Mouse (Mus musculus): ENCODE results near the gene Oaz2.

The Oaz2 gene

DNA sequence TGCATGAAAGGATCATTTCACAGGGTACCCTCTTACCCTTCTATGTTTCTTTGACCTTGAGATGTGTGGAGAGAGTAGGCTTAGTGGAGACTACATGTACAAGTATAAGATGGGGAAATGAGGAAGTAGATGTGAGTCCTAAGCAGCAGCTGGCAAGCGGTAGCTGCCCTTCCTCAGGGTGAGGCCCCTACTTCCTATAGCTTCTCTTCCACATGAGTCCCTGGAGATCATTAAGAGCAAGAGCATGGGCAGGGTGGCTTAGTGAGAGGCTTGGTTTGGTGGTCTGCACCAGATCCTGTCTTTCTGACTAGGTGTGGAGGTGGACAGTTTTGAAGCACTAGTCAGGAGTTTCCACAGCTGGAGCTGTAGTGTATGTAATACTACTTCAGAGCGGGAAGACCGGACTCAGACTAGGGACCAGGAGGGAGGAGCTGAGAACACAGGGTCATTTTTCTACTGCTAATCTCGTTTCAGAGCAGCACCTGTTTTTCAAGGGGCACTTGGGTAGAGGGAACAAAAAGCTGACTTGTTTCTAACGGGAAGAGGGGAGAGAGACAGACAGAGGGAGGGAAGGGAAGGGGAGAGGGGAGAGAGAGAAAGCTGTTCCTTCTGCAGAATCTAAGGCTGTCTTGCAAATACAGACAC lies 25.3 kb downstream of the Oaz2 start:
- DNase-seq (ENCODE audit: low read depth): no peak

DNA sequence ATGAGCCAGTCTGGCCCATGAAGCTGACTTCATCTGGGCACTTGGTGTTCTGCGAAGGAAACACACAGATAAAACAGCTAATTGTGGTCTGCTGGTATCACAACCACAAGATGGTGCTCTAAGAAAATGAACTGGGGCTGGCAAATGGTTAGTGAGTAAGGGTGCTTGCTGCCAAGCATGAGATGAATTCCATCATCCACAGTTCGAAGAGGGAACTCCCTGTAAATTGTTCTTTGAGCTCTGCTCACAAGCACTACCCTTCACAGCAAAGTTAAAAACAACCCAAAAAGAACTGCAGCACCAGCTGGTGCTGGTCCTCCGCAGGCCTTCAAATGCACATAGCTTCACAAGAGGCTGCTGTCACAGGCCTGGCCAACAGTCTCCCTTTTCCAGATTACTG lies 27.8 kb downstream of the Oaz2 start:
- no peak for DNase-seq (ENCODE audit: low read depth)

DNA sequence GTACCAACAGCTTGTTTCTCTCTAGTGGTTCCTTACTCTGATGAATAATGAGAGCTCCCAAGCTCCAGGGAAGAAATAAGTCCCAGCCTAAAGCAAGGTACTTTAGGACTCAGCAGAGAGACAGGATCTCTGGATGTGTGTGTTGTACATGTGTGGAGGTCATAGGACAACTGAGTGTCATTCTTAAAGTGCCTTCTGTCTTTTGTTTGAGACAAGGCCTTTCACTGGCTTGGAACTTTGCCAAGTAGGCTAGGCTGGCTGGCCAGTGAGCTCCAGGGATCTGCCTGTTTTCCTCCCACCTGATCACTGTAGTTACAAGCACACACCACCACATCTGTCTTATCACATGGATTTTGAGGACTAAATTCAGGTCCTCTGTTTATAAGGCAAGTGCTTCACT lies 28.5 kb downstream of the Oaz2 start:
- DNase-seq (ENCODE audit: low read depth): no peak

DNA sequence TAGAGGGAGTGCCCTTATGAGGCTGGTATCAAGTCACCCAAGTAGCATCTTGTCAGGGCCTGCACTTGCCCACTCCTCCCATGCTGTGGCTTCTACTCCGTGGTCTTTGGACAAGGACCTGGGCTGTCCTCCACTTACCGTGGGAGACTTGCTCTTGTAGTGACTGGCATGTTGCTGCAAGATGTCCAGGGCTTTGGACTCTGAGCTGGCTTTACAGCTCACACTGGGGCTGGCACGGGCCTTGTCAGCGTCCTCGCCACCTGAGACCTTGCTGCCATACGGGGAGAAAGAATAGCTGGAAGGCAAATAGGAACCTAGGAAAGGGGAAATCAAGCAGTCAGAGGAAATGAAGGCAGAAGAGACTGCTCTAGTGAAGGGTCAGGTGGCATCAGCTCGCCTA lies 29.6 kb downstream of the Oaz2 start:
- DNase-seq (ENCODE audit: low read depth): no peak

DNA sequence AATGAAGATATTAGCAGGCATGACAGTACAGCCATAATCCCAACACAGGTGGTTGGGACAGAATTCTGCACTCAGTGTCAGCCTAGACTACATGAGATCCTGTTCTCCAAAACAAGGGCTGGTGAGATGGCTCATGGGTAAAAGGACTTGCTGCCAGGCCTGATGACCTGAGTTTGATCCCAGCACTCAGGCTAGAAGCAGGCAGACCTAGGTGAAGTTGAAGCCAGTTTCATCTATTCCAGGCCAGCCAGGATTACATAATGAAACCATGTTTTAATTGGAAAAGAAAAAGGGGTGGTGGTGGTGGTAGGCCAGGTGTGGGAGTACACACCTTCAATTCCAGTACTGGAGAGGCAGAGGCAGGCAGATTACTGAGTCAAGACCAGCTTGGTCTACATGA lies 30.2 kb downstream of the Oaz2 start:
- no peak for DNase-seq (ENCODE audit: low read depth)

DNA sequence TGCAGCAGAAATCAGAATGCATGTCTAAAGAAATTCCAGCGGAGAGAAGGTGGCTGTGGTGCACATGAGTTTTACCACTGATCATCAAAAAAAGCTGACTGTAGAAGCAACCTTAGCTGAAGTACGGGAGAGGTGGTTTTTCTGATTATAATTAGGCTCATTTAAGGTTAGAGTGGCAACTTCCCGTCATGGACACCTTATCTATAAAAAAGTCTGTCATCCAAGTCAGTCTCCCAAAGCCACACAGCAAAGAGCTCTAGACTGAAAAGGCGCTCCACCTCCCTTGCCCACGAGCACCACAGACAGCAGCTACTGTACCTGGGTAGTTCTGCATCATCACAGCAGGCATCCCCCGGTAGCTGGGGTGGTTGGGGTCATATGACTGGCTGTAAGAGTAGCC lies 32.7 kb downstream of the Oaz2 start:
- DNase-seq (ENCODE audit: low read depth): no peak

DNA sequence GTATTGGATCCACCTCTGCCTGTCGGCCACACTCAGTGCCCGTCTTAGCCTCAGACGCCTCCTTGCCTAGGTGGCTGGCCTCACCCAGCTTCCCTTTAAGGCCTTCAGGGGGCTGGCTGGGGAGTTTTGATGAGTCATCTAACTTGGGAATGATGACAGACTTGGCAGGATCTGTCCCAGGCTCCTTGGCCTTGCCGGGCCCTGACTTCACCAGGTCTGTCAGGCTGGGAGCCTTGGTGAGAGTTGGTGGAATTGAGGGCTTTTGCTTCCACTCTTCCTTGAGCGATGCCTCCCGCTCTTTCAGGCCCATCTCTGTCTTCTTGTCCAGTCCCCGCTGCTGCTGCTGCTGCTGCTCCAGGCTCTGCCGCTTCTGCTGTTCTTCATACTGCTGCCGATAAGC lies 34.5 kb downstream of the Oaz2 start:
- DNase-seq (ENCODE audit: low read depth): no peak

DNA sequence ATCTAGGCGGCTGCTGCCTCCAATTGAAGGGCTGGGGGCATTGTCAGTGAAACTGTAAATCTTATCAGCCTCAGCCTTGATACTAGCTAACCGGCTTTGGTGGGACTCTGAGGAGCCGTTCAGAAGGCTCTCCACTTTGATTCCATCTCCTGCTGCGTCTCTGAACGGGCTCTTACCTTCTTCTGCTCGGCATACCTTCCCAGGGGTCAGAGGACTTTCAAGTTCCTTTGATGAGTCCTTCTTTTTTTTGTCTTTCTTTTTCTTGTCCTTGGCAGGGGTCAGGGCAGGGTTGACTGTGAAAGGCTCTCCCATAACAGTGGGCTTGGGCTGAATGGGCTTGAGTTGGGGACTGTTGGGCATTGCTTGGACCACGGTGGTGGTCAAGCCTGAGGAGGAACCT lies 35.4 kb downstream of the Oaz2 start:
- no peak for DNase-seq (ENCODE audit: low read depth)

DNA sequence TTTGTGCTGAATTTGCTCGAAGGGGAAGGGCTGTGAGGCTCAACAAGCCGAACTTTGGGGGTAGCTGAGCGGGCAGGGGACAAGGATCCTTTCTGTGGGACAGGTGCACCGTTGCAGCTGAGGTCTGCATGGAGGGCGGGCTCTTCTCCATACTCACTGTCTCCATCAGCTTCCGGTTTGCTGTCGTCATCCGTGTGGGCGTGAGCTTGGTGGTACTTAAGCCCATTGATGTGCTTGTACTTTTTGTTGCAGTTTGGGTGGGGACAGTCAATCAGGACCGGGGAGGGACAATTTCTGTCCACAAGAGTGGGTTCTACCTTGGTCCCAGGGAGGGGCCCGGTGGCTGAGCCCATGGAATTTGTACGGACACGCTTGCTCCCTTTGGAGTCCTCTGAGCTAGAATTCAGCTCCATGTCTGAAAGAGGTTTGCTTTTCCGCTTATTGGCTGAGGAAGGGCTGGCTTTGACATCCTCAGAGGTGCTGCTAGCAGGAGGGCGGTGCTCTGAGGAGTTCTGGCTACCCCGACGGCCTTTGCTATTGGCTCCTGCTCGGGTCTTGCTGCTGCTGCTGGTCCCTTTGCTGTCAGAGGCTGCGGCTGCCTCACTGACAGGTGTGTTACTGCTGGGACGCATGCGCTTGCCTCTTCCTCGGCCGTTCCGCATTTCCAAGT lies 36.3 kb downstream of the Oaz2 start:
- DNase-seq (ENCODE audit: low read depth): no peak

DNA sequence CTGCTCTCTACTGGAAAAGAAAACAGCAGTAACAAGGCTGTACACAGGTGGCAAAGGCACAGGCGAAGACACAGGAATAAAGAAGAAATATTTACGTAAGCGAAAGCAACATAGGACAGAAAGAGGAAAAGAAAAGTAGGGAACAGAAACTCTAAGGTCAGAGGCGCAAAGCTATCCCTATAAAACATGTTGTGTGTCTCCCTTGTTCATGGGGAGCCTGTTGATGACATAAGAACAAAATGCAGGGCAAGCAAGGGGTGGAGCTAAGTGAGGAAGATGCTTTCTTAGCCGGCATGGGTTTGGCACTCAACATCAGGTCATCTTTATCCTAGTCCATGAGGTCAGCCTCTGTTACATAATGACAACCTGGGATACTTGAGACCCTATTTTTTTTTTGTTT lies 50.4 kb downstream of the Oaz2 start:
- no peak for DNase-seq (ENCODE audit: low read depth)

DNA sequence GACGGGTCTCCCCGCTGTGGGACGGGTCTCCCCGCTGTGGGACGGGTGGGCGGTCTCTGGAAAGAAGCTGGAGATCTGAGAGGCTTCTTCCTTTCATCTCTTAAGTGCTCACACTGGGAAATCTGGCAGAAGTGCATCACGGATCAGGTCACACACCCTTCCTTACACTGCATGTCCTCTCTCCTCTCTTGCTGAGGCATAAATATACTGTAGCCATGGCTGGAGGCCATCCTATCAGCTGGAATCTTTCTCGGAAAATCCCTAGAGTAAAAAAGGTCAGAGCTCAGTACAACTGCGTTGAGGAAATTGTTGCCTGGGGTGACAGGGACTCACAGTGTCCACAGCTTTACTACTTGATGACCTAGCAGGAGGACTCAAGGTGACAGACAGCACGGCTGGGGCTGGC lies 53.4 kb downstream of the Oaz2 start:
- DNase-seq (ENCODE audit: low read depth): no peak

DNA sequence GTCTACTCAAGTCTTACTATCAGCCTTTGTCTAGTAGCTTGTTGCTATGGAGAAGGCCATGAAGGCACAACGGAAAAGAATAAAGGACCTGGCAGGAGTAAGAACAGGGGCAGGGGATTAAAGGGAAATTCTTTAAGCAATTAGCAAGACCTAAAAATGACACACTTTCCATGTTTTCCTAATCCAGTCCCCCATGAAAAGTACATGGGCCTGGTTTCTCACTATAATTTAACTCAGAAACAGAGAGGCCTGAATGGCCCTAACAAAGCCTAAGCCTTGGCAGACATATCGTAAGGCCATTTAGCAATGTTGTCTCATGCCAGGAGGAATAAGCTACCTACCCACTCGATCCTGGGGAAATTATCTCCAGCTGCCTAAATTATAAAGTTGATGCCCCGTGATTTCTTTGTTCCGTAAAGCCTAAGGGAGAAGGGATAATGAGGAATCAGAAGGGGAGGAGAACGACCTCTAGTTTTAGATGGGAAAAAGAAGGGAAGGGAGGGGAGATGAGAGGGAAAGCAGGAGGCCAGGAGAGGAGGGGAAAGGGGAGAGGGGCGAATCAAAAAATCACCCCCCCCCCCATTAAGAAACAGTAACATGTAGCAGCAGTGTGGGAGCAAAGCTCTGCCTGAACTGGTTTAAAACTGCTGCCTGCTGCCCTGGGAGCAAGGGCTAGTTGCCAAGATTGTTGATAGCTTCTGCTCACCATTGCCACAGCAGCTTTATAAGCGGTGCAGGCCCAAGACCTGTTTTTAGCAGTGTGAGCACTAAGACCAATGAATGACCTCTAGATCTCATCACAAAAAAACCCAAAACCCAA lies 56.9 kb downstream of the Oaz2 start:
- DNase-seq (ENCODE audit: low read depth): no peak

DNA sequence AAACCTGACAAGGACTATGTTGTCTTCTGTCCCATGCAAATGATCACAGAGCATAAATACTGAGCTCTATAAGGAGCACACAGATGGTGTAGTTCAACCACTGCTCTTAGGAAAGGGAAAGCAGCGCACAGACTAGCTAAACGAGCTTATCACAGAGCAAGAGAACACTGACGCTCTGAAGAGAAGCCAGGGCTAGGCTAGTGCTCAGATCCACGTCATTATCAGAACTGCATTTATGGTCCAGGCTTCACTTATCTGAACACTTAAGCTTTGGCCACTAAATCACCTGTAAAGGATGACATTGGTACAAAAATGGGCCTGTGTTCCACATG lies 57.5 kb downstream of the Oaz2 start:
- DNase-seq (ENCODE audit: low read depth): no peak

DNA sequence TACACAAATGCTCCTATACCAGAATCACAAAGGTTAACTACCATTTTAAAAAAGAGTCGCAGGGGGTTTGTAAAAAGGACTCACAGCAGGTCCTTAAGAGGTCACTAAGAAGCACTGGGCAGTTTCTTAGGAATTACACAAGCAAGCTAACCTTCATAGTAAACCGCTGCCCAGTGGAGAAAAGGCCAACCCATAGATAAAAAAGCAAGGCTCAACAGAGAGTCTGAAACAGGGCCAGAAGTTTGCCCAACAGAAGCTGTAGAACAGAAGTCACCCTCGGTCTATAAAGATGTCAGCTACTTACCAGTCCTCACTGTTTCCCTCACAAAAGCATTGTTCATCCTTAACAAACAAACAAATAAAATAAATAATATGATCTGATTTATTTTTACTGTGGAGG lies 58.6 kb downstream of the Oaz2 start:
- no peak for DNase-seq (ENCODE audit: low read depth)

DNA sequence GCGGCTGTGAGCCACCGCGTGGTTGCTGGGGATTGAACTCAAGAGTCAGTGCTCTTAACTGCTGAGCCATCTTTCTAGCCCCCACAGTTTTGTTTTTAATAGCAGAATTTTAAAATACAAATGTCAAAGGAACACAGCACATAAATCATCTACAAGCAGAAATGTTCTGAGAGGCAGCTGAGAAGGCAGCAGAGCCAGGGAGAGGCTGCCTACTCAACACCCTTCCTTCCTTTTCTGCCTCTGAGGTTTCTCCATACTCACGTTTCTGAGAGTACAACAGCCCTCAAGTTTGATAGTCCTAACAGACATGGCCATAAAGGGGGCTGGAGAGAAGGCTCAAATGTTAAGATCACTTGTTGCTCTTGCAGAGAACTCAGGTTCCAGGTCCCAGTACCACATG lies 59.7 kb downstream of the Oaz2 start:
- no peak for DNase-seq (ENCODE audit: low read depth)

DNA sequence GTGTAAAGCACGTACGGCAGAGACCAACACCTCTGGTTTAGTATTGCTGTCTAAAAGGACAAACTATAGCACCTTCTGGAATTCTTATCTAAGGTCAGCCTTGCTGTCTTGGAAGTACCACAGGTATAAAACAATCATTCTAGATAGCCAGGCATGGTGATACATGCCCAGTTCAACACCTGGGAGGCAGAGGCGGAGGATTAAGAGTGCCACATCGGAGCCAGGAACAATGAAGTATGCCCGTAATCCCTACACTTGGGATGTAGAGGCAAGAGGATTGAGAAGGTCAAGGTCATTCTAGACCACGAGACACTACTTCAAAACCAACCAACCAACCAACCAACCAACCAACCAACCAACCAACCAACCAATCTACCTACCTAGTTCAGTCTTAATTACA lies 60.8 kb downstream of the Oaz2 start:
- DNase-seq (ENCODE audit: low read depth): no peak

DNA sequence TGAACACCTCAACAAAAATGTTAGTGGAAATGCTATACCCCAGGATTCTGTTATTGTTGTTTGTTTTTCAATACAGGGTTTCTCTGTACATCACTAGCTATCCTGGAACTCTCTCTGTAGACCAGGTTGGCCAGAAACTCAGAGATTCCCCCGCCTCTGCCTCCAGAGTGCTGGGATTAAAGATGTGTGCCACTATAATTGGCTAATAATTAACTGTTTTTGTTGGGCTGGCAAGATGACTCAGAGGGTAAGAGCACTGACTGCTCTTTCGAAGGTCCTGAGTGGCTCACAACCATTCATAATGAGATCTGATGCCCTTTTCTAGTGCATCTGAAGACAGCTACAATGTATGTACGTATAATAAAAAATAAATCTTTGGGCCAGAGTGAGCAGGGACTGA lies 67.1 kb downstream of the Oaz2 start:
- DNase-seq (ENCODE audit: low read depth): no peak

Data from induced T-regulatory cell, adult 2 months (primary cell).